Mouse (Mus musculus) liver, embryonic 12.5 days (tissue): ENCODE measurements around the gene 4933417A18Rik. TPM values are rescaled to one million over a fixed set of nuclear protein-coding genes. Genes with fewer than 3 reads are reported as not detected.
"Not testable (repeated sequence)": the region's sequence is repeated elsewhere in the genome, so short reads cannot be mapped to it uniquely, and the experiment has no call there.

ENCODE experiments used
- ATAC-seq: fragments of 200-750 bp; cut with Nextera tagmentation; 2 replicates; pipeline ENCODE4 v1.8.0; 2017; ENCODE audit warnings: moderate number of reproducible peaks, mild to moderate bottlenecking, moderate library complexity
- H3K27ac ChIP-seq: fragments of 300-500 bp; sonication (generic); 2 replicates; pipeline ENCODE4 v1.5.1; 2016; ENCODE audit warnings: mild to moderate bottlenecking
- H3K27me3 ChIP-seq: fragments of 300-500 bp; sonication (generic); replicated peaks from 2 replicates; pipeline ENCODE4 v1.6.1; 2016; ENCODE audit warnings: mild to moderate bottlenecking, moderate library complexity
- H3K36me3 ChIP-seq: fragments of 300-500 bp; sonication (generic); 2 replicates; pipeline ENCODE4 v1.6.1; 2016; ENCODE audit warnings: mild to moderate bottlenecking, moderate library complexity
- H3K4me1 ChIP-seq: fragments of 300-500 bp; sonication (generic); 2 replicates; pipeline ENCODE4 v1.6.1; 2016
- H3K4me2 ChIP-seq: fragments of 300-500 bp; sonication (generic); 2 replicates; pipeline ENCODE4 v1.6.1; 2016; ENCODE audit warnings: mild to moderate bottlenecking, moderate library complexity
- H3K4me3 ChIP-seq: fragments of 300-500 bp; sonication (generic); 2 replicates; pipeline ENCODE4 v1.5.1; 2016; ENCODE audit warnings: mild to moderate bottlenecking, moderate library complexity
- H3K9ac ChIP-seq: fragments of 300-500 bp; sonication (generic); 2 replicates; pipeline ENCODE4 v1.6.1; 2016; ENCODE audit warnings: mild to moderate bottlenecking, moderate library complexity
- H3K9me3 ChIP-seq: fragments of 300-500 bp; sonication (generic); replicated peaks from 2 replicates; pipeline ENCODE4 v1.6.1; 2016; ENCODE audit warnings: mild to moderate bottlenecking, moderate library complexity
- WGBS: fragments of 180-500 bp; shearing (Covaris S2); methylation state at CpG from one replicate; pipeline ENCODE4 v1.1.7; 2016; ENCODE audit not compliant: insufficient replicate concordance; 5-methylcytosine and 5-hydroxymethylcytosine counted together
- polyA plus RNA-seq: library from polyadenylated mRNA; unstranded; fragments of >200 nt; fragmentation: Nextera tagmentation; extraction: Ambion mirVana; gene quantifications from 2 replicates; pipeline ENCODE4 v1.2.1, GENCODE M21; 2016

Gene 4933417A18Rik
- polyA plus RNA-seq, 1 experiment from 2014 or later = not detected

DNA sequence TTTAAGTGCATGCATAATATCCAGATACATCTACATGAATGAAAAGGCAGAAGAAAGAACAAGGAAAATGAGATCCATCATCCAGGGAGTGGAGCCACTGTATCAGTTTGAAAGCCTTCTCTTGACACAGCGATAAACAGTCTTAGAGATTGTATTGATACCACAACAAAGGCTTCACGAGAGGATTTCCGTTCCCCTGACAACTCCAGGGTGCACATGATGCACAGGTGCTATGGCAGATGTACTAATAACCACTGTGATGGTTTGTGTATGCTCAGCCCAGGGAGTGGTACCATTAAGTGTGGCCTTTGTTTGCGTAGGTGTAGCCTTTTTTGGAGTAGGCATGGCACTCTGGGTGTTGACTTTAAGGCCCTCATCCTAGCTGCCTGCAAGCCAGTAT, 32.7 kb downstream of the 4933417A18Rik start:
- Histone ChIP-seq H3K27me3 (no peaks in the 10 kb centered on the region), H3K9ac (no peak overlapping the region), H3K4me2 (no peak overlapping the region), H3K4me1 (no peaks in the 10 kb centered on the region), H3K9me3 (no peaks in the 10 kb centered on the region), H3K27ac (no peak overlapping the region), H3K36me3 (no peaks in the 10 kb centered on the region), H3K4me3 (no peak overlapping the region)
- 62% methylated on average over 4 of the region's 4 CpGs for WGBS
- no peak for ATAC-seq

DNA sequence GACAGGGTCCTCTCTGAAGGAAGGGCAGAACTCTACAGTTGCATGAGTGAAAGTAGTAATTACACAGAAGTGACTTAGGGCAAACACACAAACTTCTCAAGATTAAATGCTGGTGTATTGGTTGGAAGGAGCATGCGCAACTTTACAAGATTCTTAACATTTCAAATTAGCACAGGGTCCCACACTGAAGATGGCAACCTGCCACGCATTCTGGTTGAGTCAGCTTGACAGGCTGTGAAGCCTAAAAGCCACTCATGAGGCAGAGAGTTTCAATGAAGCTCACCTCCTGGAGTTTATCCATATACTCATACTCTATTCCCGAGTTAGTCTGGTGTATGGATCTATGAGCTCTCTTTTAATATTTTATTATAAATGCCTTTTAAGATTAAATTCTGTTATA, 33.9 kb downstream of the 4933417A18Rik start:
- not testable (repeated sequence) for H3K4me3 ChIP-seq, H3K27ac ChIP-seq, H3K27me3 ChIP-seq, ATAC-seq, H3K36me3 ChIP-seq, H3K4me2 ChIP-seq, H3K9me3 ChIP-seq, H3K4me1 ChIP-seq, H3K9ac ChIP-seq
- 71% methylated on average over 3 of the region's 3 CpGs for WGBS

- 63% methylated on average over 4 of the region's 4 CpGs for WGBS
- peaks cover 35% of the 10 kb centered on the region for H3K27me3 ChIP-seq
- no peak overlapping the region for H3K9ac ChIP-seq
- H3K36me3 ChIP-seq = no peaks in the 10 kb centered on the region
- no peaks in the 10 kb centered on the region for H3K9me3 ChIP-seq
- H3K4me1 ChIP-seq = peaks cover 7% of the 10 kb centered on the region
- H3K27ac ChIP-seq = no peak overlapping the region
- no peak overlapping the region for H3K4me2 ChIP-seq
- H3K4me3 ChIP-seq = no peak overlapping the region
- no peak for ATAC-seq
Measured at GRCm38 (mm10) chr13:34960996-34961770, 37.0 kb downstream of the 4933417A18Rik start.

DNA sequence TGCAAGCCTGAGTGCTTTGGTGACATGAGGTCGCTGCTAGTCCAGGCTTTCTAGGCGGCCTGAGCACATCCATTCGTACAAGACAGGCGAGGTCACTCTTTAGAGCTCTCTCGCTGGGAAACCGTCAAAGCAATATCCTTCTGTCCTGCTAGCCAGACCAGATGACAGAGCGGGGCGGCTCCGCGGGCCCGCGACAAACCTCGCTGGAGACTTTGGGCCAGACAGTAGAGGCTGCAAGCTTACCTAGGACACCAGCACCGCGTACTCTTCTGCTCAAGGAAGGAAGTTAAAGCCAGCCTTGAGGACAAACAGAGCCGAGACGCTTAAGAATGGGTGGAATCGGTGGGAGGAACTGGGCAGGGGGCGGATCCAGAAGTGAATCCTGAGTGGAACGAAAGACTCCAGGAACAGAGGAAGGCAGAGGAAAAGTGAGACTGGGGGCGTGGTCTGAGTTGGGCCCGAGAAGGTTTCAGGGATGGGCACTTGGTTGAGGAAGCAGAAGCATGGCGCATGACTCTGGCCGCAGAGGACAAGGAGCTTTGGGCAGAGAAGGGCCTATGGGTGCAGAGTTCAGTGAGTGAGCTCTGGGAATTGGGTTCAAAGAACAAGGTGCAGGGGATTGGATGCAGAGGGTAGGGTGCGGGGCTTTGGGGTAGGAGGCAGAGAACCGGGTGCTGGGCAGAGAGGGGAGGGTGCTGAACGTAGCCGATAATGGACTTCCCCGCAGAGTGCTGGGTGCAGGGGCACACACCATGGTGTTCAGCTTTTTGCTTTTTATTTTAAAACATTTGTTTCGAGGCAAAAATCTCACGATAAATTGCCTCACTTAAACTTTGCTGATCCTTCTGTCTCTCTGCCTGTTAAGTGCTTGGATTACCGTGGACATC, 39.5 kb downstream of the 4933417A18Rik start, which contains the start of gene Eci3:
Eci3 (minus strand) TSS at position 300 of the 887 bp plus-strand sequence.
- H3K4me2 ChIP-seq = peak within 1 kb of the TSS; percentile 70
- peaks cover 7% of the 10 kb centered on the region for H3K4me1 ChIP-seq
- no peaks in the 10 kb centered on the region for H3K36me3 ChIP-seq
- no peaks in the 10 kb centered on the region for H3K9me3 ChIP-seq
- peak within 1 kb of the TSS; percentile 44 for H3K4me3 ChIP-seq
- 5% methylated on average over 32 of the region's 32 CpGs for WGBS
- no peak within 1 kb of the TSS for H3K9ac ChIP-seq
- no peak within 1 kb of the TSS for H3K27ac ChIP-seq
- H3K27me3 ChIP-seq = peaks cover 38% of the 10 kb centered on the region
- no peak for ATAC-seq

GRCm38 (mm10) chr13:34964419-34964818, 40.2 kb downstream of the 4933417A18Rik start:
- ATAC-seq = no peak
- Histone ChIP-seq H3K27ac (no peak overlapping the region), H3K36me3 (no peaks in the 10 kb centered on the region), H3K9ac (no peak overlapping the region), H3K4me3 (peak overlapping the region; percentile 44), H3K4me2 (peak overlapping the region; percentile 70), H3K9me3 (no peaks in the 10 kb centered on the region), H3K27me3 (peaks cover 38% of the 10 kb centered on the region), H3K4me1 (peaks cover 7% of the 10 kb centered on the region)
- 6% methylated on average over 14 of the region's 14 CpGs for WGBS

DNA sequence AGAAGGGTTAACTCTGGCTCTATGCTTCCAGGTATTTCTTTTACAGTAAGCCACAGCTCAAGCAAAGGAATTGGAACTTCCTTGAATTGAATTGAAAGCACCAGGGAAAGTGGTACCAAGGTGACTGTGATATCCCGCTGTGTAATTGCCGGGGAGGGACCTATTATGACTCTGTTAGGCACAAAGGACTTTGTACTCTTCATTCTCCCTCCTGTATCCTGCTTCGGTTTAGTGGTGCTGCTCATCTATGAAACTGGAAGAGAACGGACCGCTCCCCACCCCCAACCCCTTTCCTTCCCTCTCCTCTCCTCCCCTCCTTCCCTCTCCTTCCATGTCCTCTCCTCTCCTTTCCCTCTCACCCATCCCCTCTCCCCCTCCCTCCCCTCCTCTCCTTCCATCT, 40.7 kb downstream of the 4933417A18Rik start:
- WGBS = 13% methylated on average over 5 of the region's 5 CpGs
- Histone ChIP-seq H3K9ac (no peak overlapping the region), H3K4me2 (peak overlapping the region; percentile 70)

DNA sequence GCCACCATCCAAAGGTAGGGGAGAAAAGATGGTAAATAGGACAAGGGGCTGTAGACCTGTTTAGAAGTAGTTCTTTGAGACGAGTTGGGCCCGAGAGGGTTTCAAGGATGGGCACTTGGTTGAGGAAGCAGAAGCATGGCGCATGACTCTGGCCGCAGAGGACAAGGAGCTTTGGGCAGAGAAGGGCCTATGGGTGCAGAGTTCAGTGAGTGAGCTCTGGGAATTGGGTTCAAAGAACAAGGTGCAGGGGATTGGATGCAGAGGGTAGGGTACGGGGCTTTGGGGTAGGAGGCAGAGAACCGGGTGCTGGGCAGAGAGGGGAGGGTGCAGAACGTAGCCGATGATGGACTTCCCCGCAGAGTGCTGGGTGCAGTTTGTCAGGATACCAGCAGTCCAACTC, 41.4 kb downstream of the 4933417A18Rik start:
- H3K4me1 ChIP-seq, H3K4me3 ChIP-seq, H3K9me3 ChIP-seq, H3K36me3 ChIP-seq, H3K9ac ChIP-seq, ATAC-seq, H3K27ac ChIP-seq, H3K4me2 ChIP-seq: not testable (repeated sequence)
- peaks cover 38% of the 10 kb centered on the region for H3K27me3 ChIP-seq
- WGBS = 57% methylated on average over 9 of the region's 9 CpGs

More for the DNA sequence above, 40.7 kb downstream of the 4933417A18Rik start:
- Histone ChIP-seq H3K4me3 (peak overlapping the region; percentile 44), H3K9me3 (no peaks in the 10 kb centered on the region), H3K27ac (no peak overlapping the region), H3K27me3 (peaks cover 38% of the 10 kb centered on the region), H3K4me1 (peaks cover 7% of the 10 kb centered on the region), H3K36me3 (no peaks in the 10 kb centered on the region)
- ATAC-seq = no peak

DNA sequence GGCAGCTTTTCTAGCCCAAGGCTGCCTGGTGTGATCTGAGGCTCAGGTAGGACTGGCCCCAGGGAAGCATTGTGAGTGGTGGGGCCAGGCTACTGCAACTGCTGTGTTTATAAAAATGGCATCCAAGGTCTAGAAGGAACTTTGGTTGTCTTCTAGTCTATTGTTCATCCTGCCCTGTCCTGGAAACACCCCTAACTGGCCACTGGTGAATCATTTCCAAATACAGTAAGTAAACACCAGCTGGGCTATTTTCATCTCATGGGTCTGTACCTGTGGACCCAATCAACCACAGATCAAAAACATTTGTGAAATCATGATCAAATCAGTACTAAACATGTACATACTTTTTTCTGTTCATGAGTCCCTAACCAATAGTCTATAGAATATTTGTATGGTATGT, 48.2 kb downstream of the 4933417A18Rik start:
- not testable (repeated sequence) for H3K4me1 ChIP-seq, H3K4me3 ChIP-seq, H3K27ac ChIP-seq, ATAC-seq, H3K9me3 ChIP-seq, H3K36me3 ChIP-seq, H3K4me2 ChIP-seq, H3K27me3 ChIP-seq, H3K9ac ChIP-seq

- H3K9ac ChIP-seq = no peak overlapping the region
- WGBS = 8% methylated on average over 1 of the region's 1 CpGs
- H3K9me3 ChIP-seq = no peaks in the 10 kb centered on the region
- peaks cover 15% of the 10 kb centered on the region for H3K36me3 ChIP-seq
- no peak overlapping the region for H3K4me2 ChIP-seq
- ATAC-seq = no peak
- no peak overlapping the region for H3K27ac ChIP-seq
- H3K4me1 ChIP-seq = peaks cover 6% of the 10 kb centered on the region; the same call in 1 of the 2 replicates
- H3K4me3 ChIP-seq = no peak overlapping the region
- no peaks in the 10 kb centered on the region for H3K27me3 ChIP-seq
Measured at GRCm38 (mm10) chr13:34973149-34973548, 48.9 kb downstream of the 4933417A18Rik start.

DNA sequence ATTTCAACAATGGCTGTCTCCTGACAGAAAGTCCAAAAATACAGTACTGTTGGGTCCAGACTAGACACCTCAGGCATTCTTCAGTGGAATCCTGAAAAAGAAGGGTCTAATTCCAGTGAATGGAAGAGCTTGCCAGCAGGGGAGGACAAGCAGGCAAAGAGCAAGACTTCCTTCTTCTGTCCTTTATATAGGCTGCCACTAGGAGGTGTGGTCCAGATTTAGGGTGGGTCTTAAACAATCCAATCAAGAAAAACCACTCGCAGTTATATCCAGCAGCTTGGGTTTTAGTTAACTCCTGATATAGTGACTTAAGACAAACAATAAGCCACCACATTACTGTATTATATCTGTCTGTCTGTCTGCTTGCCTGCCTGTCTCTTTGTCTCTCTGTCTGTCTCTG, 49.6 kb downstream of the 4933417A18Rik start:
- H3K27ac ChIP-seq = no peak overlapping the region
- no peak for ATAC-seq
- 31% methylated on average over 1 of the region's 1 CpGs for WGBS

GRCm38 (mm10) chr13:34976116-34976515, 51.9 kb downstream of the 4933417A18Rik start:
- Histone ChIP-seq H3K4me2 (no peak overlapping the region), H3K36me3 (peaks cover 43% of the 10 kb centered on the region), H3K4me3 (no peak overlapping the region), H3K9me3 (no peaks in the 10 kb centered on the region), H3K9ac (no peak overlapping the region), H3K27ac (no peak overlapping the region), H3K27me3 (no peaks in the 10 kb centered on the region), H3K4me1 (peaks cover 6% of the 10 kb centered on the region; the same call in 1 of the 2 replicates)
- ATAC-seq = no peak
- WGBS = 84% methylated on average over 4 of the region's 4 CpGs

More for the DNA sequence above, 49.6 kb downstream of the 4933417A18Rik start:
- Histone ChIP-seq H3K4me2 (no peak overlapping the region), H3K9me3 (no peaks in the 10 kb centered on the region), H3K4me1 (peaks cover 6% of the 10 kb centered on the region; the same call in 1 of the 2 replicates), H3K27me3 (no peaks in the 10 kb centered on the region), H3K36me3 (peaks cover 21% of the 10 kb centered on the region), H3K4me3 (no peak overlapping the region), H3K9ac (no peak overlapping the region)

DNA sequence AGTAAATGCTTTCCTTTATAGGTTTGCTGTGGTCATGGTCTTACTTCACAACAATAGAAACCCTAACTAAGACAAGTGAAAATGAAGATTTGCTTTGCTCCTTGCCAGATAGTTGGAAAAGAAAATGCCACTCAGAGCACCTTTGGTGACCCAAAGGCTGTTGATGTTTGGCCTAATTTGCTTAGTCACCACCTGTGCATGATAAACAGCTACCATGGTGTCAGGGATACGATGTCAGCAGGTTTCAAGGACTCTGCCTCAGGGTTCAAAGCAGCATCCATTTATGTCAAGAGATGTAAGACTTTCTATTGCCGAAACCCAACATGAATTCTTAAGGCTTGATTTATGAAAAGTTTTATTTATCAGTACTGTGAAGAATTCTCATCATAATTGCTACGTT, 53.2 kb downstream of the 4933417A18Rik start:
- Histone ChIP-seq H3K4me2 (no peak overlapping the region), H3K36me3 (peaks cover 55% of the 10 kb centered on the region), H3K4me1 (peaks cover 6% of the 10 kb centered on the region; the same call in 1 of the 2 replicates), H3K9me3 (no peaks in the 10 kb centered on the region), H3K9ac (no peak overlapping the region), H3K27ac (no peak overlapping the region), H3K27me3 (no peaks in the 10 kb centered on the region), H3K4me3 (no peak overlapping the region)
- ATAC-seq = peak; percentile 79; the same call in 1 of the 2 replicates
- WGBS = 80% methylated on average over 3 of the region's 3 CpGs
